Mouse (Mus musculus) neural tube, embryonic 14.5 days (tissue): ENCODE measurements around the gene Ttc33. TPM values are rescaled to one million over a fixed set of nuclear protein-coding genes. Genes with fewer than 3 reads are reported as not detected.

Experiments used
- ATAC-seq: fragments of 200-750 bp; cut with Nextera tagmentation; 2 replicates; pipeline ENCODE4 v1.8.0; 2017; ENCODE audit warnings: low read depth, mild to moderate bottlenecking, moderate TSS enrichment, moderate library complexity
- H3K27ac ChIP-seq: fragments of 300-500 bp; sonication (generic); 2 replicates; pipeline ENCODE4 v1.5.1; 2014; ENCODE audit warnings: low read depth, mild to moderate bottlenecking, control low read depth, low read length, moderate library complexity, mixed read lengths
- H3K27me3 ChIP-seq: fragments of 300-500 bp; sonication (generic); 2 replicates; pipeline ENCODE4 v1.6.1; 2014; ENCODE audit warnings: low read length; ENCODE audit not compliant: control insufficient read depth, insufficient read depth
- H3K36me3 ChIP-seq: fragments of 300-500 bp; sonication (generic); 2 replicates; pipeline ENCODE4 v1.6.1; 2014; ENCODE audit warnings: low read length, mixed read lengths; ENCODE audit not compliant: control insufficient read depth, insufficient read depth
- H3K4me1 ChIP-seq: fragments of 300-500 bp; sonication (generic); 2 replicates; pipeline ENCODE4 v1.6.1; 2014; ENCODE audit warnings: low read length; ENCODE audit not compliant: control insufficient read depth, insufficient read depth
- H3K4me2 ChIP-seq: fragments of 300-500 bp; sonication (generic); 2 replicates; pipeline ENCODE4 v1.6.1; 2014; ENCODE audit warnings: mild to moderate bottlenecking, low read depth, low read length, control low read depth
- H3K4me3 ChIP-seq: fragments of 300-500 bp; sonication (generic); 2 replicates; pipeline ENCODE4 v1.5.1; 2014; ENCODE audit warnings: low read depth, low read length, control low read depth, mixed read lengths
- H3K9ac ChIP-seq: fragments of 300-500 bp; sonication (generic); replicated peaks from 2 replicates; pipeline ENCODE4 v1.6.1; 2014; ENCODE audit warnings: low read depth, mild to moderate bottlenecking, control low read depth, low read length, mixed read lengths
- H3K9me3 ChIP-seq: fragments of 300-500 bp; sonication (generic); 2 replicates; pipeline ENCODE4 v1.6.1; 2016; ENCODE audit warnings: low read length; ENCODE audit not compliant: control insufficient read depth
- WGBS: fragments of 180-500 bp; shearing (Covaris S2); extraction: QIAGEN DNeasy Blood & Tissue Kit; methylation state at CpG from one replicate; pipeline ENCODE4 v1.1.7; 2014; 5-methylcytosine and 5-hydroxymethylcytosine counted together
- polyA plus RNA-seq: library from polyadenylated mRNA; unstranded; fragments of >200 nt; fragmentation: Nextera tagmentation; extraction: Ambion mirVana; gene quantifications from 2 replicates; pipeline ENCODE4 v1.2.1, GENCODE M21; 2014

Gene Ttc33
- polyA plus RNA-seq, 1 experiment from 2014 or later = 63.3 TPM

GRCm38 (mm10) chr15:5165121-5165773 is 20.1 kb upstream of the Ttc33 start:
- Histone ChIP-seq H3K36me3 (peaks cover 16% of the 10 kb centered on the region), H3K9ac (no peak overlapping the region), H3K9me3 (no peaks in the 10 kb centered on the region), H3K27me3 (no peaks in the 10 kb centered on the region), H3K27ac (no peak overlapping the region), H3K4me1 (no peaks in the 10 kb centered on the region), H3K4me2 (no peak overlapping the region), H3K4me3 (no peak overlapping the region)
- no peak for ATAC-seq
- 86% methylated on average over 12 of the region's 12 CpGs for WGBS

- no peak overlapping the region for H3K9ac ChIP-seq
- H3K36me3 ChIP-seq = peaks cover 35% of the 10 kb centered on the region
- H3K4me1 ChIP-seq = no peaks in the 10 kb centered on the region
- no peak overlapping the region for H3K4me3 ChIP-seq
- H3K27me3 ChIP-seq = no peaks in the 10 kb centered on the region
- H3K4me2 ChIP-seq = no peak overlapping the region
- ATAC-seq = no peak
- H3K9me3 ChIP-seq = no peaks in the 10 kb centered on the region
- WGBS = 92% methylated on average over 12 of the region's 12 CpGs
- H3K27ac ChIP-seq = no peak overlapping the region
These were observed 12.0 kb upstream of the Ttc33 start for GRCm38 (mm10) chr15:5173217-5173820.

GRCm38 (mm10) chr15:5184668-5185330 is 526 bp upstream of the Ttc33 start:
- peak; percentile 32 for ATAC-seq

GRCm38 (mm10) chr15:5186293-5186675 is 959 bp downstream of the Ttc33 start:
- 0 out of 2 replicates have a peak, but pooled peaks have one; percentile 5 for ATAC-seq
- peak overlapping the region; percentile 82 for H3K9ac ChIP-seq
- H3K36me3 ChIP-seq = peaks cover 4% of the 10 kb centered on the region; the same call in 1 of the 2 replicates
- peak overlapping the region; percentile 93 for H3K4me3 ChIP-seq
- H3K4me2 ChIP-seq = peak overlapping the region; percentile 77
- H3K9me3 ChIP-seq = no peaks in the 10 kb centered on the region
- H3K4me1 ChIP-seq = peaks cover 12% of the 10 kb centered on the region
- H3K27ac ChIP-seq = peak overlapping the region; percentile 29; the same call in 1 of the 2 replicates
- H3K27me3 ChIP-seq = no peaks in the 10 kb centered on the region
- 34% methylated on average over 10 of the region's 10 CpGs for WGBS

More at GRCm38 (mm10) chr15:5184668-5185330, 526 bp upstream of the Ttc33 start:
- Histone ChIP-seq H3K4me2 (peak overlapping the region; percentile 77), H3K27ac (peak overlapping the region; percentile 29; the same call in 1 of the 2 replicates), H3K9ac (peak overlapping the region; percentile 82), H3K9me3 (no peaks in the 10 kb centered on the region), H3K4me3 (peak overlapping the region; percentile 93), H3K36me3 (no peaks in the 10 kb centered on the region), H3K27me3 (no peaks in the 10 kb centered on the region), H3K4me1 (peaks cover 12% of the 10 kb centered on the region)
- 46% methylated on average over 10 of the region's 11 CpGs for WGBS

GRCm38 (mm10) chr15:5187116-5187515 is 1.8 kb downstream of the Ttc33 start:
- 60% methylated on average over 4 of the region's 4 CpGs for WGBS
- Histone ChIP-seq H3K9ac (no peak overlapping the region), H3K27me3 (no peaks in the 10 kb centered on the region), H3K4me3 (no peak overlapping the region), H3K9me3 (no peaks in the 10 kb centered on the region), H3K36me3 (peaks cover 4% of the 10 kb centered on the region; the same call in 1 of the 2 replicates), H3K4me2 (no peak overlapping the region), H3K27ac (no peak overlapping the region), H3K4me1 (peaks cover 12% of the 10 kb centered on the region)
- ATAC-seq = no peak

GRCm38 (mm10) chr15:5188029-5188428 is 2.7 kb downstream of the Ttc33 start:
- no peak overlapping the region for H3K9ac ChIP-seq
- no peak overlapping the region for H3K4me2 ChIP-seq
- H3K4me1 ChIP-seq = peaks cover 12% of the 10 kb centered on the region
- WGBS = 94% methylated on average over 1 of the region's 1 CpGs
- peaks cover 4% of the 10 kb centered on the region; the same call in 1 of the 2 replicates for H3K36me3 ChIP-seq
- no peak overlapping the region for H3K27ac ChIP-seq
- no peak for ATAC-seq
- H3K9me3 ChIP-seq = no peaks in the 10 kb centered on the region
- H3K27me3 ChIP-seq = no peaks in the 10 kb centered on the region
- no peak overlapping the region for H3K4me3 ChIP-seq

- H3K4me2 ChIP-seq = no peak overlapping the region
- WGBS = 58% methylated on average over 10 of the region's 10 CpGs
- no peak overlapping the region for H3K4me3 ChIP-seq
- no peak overlapping the region for H3K27ac ChIP-seq
- ATAC-seq = no peak
- 0 out of 2 replicates have a peak overlapping the region, but pooled peaks have one; percentile 8 for H3K9ac ChIP-seq
- no peaks in the 10 kb centered on the region for H3K27me3 ChIP-seq
- H3K36me3 ChIP-seq = peaks cover 4% of the 10 kb centered on the region; the same call in 1 of the 2 replicates
- H3K4me1 ChIP-seq = peaks cover 9% of the 10 kb centered on the region
- no peaks in the 10 kb centered on the region for H3K9me3 ChIP-seq
These were observed 4.3 kb downstream of the Ttc33 start for GRCm38 (mm10) chr15:5189504-5190093.

- H3K4me1 ChIP-seq = no peaks in the 10 kb centered on the region
- peaks cover 4% of the 10 kb centered on the region; the same call in 1 of the 2 replicates for H3K36me3 ChIP-seq
- no peak for ATAC-seq
- H3K4me2 ChIP-seq = no peak overlapping the region
- no peaks in the 10 kb centered on the region for H3K27me3 ChIP-seq
- WGBS = 87% methylated on average over 3 of the region's 3 CpGs
- no peak overlapping the region for H3K27ac ChIP-seq
- H3K9me3 ChIP-seq = no peaks in the 10 kb centered on the region
- H3K9ac ChIP-seq = no peak overlapping the region
- no peak overlapping the region for H3K4me3 ChIP-seq
These were observed 8.5 kb downstream of the Ttc33 start for GRCm38 (mm10) chr15:5193833-5194232.
